Mouse (Mus musculus) megakaryocyte, embryonic 14.5 days (primary cell): ENCODE data around the gene Dctn2. TPM values are rescaled to one million over a fixed set of nuclear protein-coding genes. Genes with fewer than 3 reads are reported as not detected.

Experiments used
- H3K27me3 ChIP-seq: replicated peaks from 2 replicates; pipeline ENCODE3; 2012; ENCODE audit warnings: inconsistent platforms
- H3K36me3 ChIP-seq: replicated peaks from 2 replicates; pipeline ENCODE3; 2012; ENCODE audit warnings: low read length, inconsistent platforms, mixed read lengths
- H3K4me1 ChIP-seq: 2 replicates; pipeline ENCODE4 v1.6.1; 2012; ENCODE audit warnings: inconsistent platforms
- H3K4me3 ChIP-seq: replicated peaks from 2 replicates; pipeline ENCODE3; 2012; ENCODE audit warnings: moderate library complexity, mild to moderate bottlenecking, inconsistent platforms
- H3K9me3 ChIP-seq: 2 replicates; pipeline ENCODE4 v1.6.1; 2012; ENCODE audit warnings: inconsistent platforms
- FLI1 ChIP-seq: IDR thresholded peaks from 2 replicates; pipeline ENCODE4 v1.6.1; 2012; ENCODE audit warnings: low read length, inconsistent platforms, mixed read lengths
- GATA1 ChIP-seq: IDR thresholded peaks from 3 replicates; pipeline ENCODE4 v1.6.1; 2012; ENCODE audit warnings: mixed read lengths, low read length, inconsistent platforms, borderline replicate concordance
- polyA plus RNA-seq: library from polyadenylated mRNA; stranded (reverse); fragments of >175 nt; gene quantifications from 2 replicates; pipeline ENCODE4 v1.2.3, GENCODE M21; 2012; ENCODE audit warnings: low replicate concordance; ENCODE audit not compliant: insufficient read depth

Gene Dctn2
- polyA plus RNA-seq, 1 experiment: 219 TPM

GRCm38 (mm10) chr10:127322669-127323068 lies 56.5 kb downstream of the Dctn2 start:
- H3K4me1 ChIP-seq: peaks cover 83% of the 10 kb centered on the region
- peaks cover 5% of the 10 kb centered on the region for H3K36me3 ChIP-seq
- no peaks in the 10 kb centered on the region for H3K9me3 ChIP-seq
- peaks cover 17% of the 10 kb centered on the region for H3K27me3 ChIP-seq
- TF ChIP-seq GATA1 (no peak), FLI1 (no peak)
- peak overlapping the region; percentile 85 for H3K4me3 ChIP-seq

DNA sequence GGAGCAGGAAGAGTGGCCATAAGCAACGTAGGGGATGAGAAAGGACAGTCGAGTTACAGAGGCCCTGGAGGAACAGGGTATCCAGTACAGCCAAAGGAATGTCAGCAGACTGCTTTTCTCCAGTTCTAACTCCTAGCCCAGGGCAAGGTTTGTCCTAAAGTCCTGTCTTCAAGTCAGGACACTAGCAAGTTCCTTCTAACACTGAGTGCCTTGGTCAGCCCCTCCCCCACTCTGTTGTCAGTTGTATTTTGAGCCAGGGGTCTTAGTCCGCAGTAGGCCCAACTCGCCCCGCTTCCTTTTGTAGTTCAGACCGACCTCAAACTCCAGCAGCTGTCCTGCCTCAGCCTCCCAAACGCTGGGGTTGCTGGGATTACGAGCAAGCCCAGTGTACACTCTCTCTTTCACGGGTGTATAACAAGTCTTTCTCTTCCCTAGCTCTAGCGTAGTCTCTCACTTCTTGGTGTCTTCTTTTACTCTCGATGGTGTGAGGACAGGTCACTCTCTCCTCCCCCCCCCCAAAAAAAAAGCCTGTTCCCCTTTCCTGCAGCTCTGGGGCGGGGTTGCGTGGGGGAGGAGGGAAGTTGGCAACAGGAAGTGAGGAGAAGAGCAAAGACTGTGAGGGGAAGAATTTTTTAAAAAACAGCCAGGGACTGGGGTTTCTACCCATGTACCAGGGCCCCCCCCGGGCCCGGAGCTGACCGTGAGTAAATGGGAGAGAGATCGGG lies 57.1 kb downstream of the Dctn2 start:
- H3K36me3 ChIP-seq: peaks cover 10% of the 10 kb centered on the region
- peak overlapping the region; percentile 85 for H3K4me3 ChIP-seq
- TF ChIP-seq FLI1 (no peak), GATA1 (no peak)
- peaks cover 76% of the 10 kb centered on the region for H3K4me1 ChIP-seq
- H3K27me3 ChIP-seq: peaks cover 17% of the 10 kb centered on the region
- no peaks in the 10 kb centered on the region for H3K9me3 ChIP-seq

GRCm38 (mm10) chr10:127324495-127324894 lies 58.3 kb downstream of the Dctn2 start:
- H3K4me3 ChIP-seq: peak overlapping the region; percentile 85
- no peak for TF ChIP-seq GATA1
- TF ChIP-seq FLI1: no peak
- H3K9me3 ChIP-seq: no peaks in the 10 kb centered on the region
- peaks cover 23% of the 10 kb centered on the region for H3K27me3 ChIP-seq
- peaks cover 76% of the 10 kb centered on the region for H3K4me1 ChIP-seq
- peaks cover 22% of the 10 kb centered on the region for H3K36me3 ChIP-seq

GRCm38 (mm10) chr10:127325454-127326016 lies 59.4 kb downstream of the Dctn2 start:
- H3K9me3 ChIP-seq: no peaks in the 10 kb centered on the region
- H3K4me1 ChIP-seq: peaks cover 74% of the 10 kb centered on the region
- TF ChIP-seq GATA1 (no peak), FLI1 (no peak)
- H3K36me3 ChIP-seq: peaks cover 32% of the 10 kb centered on the region
- H3K27me3 ChIP-seq: peaks cover 26% of the 10 kb centered on the region
- H3K4me3 ChIP-seq: peak overlapping the region; percentile 95

DNA sequence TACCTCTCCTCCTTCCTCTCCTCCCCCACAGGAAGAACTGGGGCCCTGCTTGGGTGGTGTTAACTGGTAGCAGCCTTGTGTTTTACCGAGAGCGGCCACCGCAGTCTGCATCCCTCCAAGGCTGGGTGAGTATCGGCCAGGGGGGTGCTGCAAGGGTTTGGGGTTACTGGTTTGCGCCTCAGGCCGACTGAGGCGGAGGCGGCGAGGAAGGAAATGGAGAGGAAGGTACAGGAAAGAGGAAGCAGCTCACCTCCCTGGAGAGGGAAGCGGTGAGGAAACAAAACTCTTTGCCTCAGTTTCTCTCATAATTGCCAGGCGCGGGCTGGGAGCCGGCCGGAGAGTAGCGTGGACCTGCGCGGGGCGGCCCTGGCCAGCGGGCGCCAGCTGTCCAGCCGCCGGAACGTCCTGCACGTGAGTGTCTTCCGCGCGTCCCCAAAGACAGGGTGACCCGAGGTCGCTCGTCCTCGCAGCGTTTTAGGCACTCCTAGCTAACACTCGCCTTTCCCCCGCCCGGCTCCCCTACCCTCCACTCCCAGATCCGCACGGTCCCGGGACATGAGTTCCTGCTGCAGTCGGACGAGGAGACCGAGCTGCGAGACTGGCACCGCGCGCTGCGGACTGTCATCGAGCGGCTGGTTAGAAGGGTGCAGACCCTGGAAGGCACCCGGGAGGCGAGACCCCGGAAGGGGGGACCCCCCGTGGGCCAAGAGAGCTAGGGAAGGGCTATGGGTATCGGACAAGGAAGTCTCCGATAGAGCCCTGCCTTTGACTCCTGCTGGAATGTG lies 60.0 kb downstream of the Dctn2 start:
- H3K36me3 ChIP-seq: peaks cover 34% of the 10 kb centered on the region
- H3K27me3 ChIP-seq: peaks cover 28% of the 10 kb centered on the region
- H3K4me3 ChIP-seq: peak overlapping the region; percentile 95
- no peaks in the 10 kb centered on the region for H3K9me3 ChIP-seq
- H3K4me1 ChIP-seq: peaks cover 68% of the 10 kb centered on the region
- TF ChIP-seq GATA1 (no peak), FLI1 (no peak)

DNA sequence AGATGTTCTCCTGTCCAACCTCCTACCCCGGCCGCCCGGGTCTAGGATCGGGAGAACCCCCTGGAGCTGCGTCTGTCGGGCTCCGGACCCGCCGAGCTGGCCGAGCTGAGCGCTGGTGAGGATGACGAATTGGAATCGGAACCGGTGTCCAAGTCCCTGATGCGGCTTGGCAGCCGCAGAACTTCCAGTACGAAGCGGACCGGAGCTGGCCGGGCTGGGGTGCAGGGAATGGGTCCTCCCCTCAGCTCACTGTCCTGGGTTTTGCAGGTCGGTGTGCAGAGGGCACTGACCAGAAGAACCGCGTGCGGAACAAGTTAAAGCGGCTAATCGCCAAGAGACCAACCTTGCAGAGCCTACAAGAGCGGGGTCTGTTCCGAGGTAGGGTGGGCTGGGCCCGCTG lies 60.7 kb downstream of the Dctn2 start:
- H3K36me3 ChIP-seq: peaks cover 34% of the 10 kb centered on the region
- H3K4me3 ChIP-seq: peak overlapping the region; percentile 95
- no peak for TF ChIP-seq GATA1
- TF ChIP-seq FLI1: no peak
- H3K9me3 ChIP-seq: no peaks in the 10 kb centered on the region
- peaks cover 29% of the 10 kb centered on the region for H3K27me3 ChIP-seq
- peaks cover 62% of the 10 kb centered on the region for H3K4me1 ChIP-seq

DNA sequence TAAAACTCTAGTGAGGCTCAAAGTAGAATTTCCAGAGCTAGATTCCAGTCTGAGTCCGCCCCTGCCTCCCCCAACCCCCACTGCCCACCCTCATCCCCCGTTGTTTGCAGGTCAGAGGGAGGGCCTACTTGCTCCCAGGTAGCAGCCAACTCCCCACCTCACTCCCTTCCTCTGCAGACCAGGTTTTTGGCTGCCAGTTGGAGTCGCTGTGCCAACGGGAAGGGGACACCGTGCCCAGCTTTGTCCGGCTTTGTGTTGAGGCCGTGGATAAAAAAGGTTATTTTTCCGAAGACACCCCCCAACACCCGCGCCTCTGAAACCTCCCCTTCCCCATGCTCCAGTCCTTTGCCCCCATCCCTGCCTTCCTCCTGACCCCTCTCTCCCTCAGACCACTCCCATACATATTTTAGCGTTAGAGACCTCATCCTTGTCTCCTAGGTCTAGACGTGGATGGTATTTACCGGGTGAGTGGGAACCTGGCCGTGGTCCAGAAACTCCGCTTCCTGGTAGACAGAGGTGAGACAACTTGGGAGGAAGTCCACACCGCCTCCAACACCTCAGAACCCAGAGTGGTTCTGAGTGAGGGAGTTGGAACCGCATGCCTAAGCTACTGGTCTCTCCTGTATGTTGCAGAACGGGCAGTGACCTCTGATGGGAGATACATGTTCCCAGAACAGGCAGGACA lies 61.4 kb downstream of the Dctn2 start:
- peaks cover 58% of the 10 kb centered on the region for H3K4me1 ChIP-seq

GRCm38 (mm10) chr10:127330212-127330611 lies 64.0 kb downstream of the Dctn2 start:
- H3K4me1 ChIP-seq: peaks cover 33% of the 10 kb centered on the region
- peaks cover 5% of the 10 kb centered on the region for H3K9me3 ChIP-seq
- peaks cover 34% of the 10 kb centered on the region for H3K36me3 ChIP-seq
- H3K27me3 ChIP-seq: peaks cover 39% of the 10 kb centered on the region
- TF ChIP-seq GATA1: no peak
- TF ChIP-seq FLI1: no peak
- H3K4me3 ChIP-seq: no peak overlapping the region

More for the DNA sequence above, 61.4 kb downstream of the Dctn2 start:
- Histone ChIP-seq H3K27me3 (peaks cover 34% of the 10 kb centered on the region), H3K9me3 (peaks cover 5% of the 10 kb centered on the region), H3K4me3 (peak overlapping the region; percentile 95), H3K36me3 (peaks cover 34% of the 10 kb centered on the region)
- TF ChIP-seq FLI1 (no peak), GATA1 (no peak)

Other genes with a start within 250 kb of the Dctn2 start
- gene Tsfm, start 235.5 kb upstream of the Dctn2 start, polyA plus RNA-seq: 19.8 and 35.4 TPM in 2 replicates
- 1.9 and 12.1 TPM in 2 replicates for gene Mettl1, start 225.0 kb upstream of the Dctn2 start, polyA plus RNA-seq
- gene Eef1akmt3, start 224.9 kb upstream of the Dctn2 start, polyA plus RNA-seq: 0.08 TPM in 1 of 2 replicates, not detected in the other
- 0.15 TPM in 1 of 2 replicates, not detected in the other for gene Cyp27b1, start 218.1 kb upstream of the Dctn2 start, polyA plus RNA-seq
- gene March9, start 206.2 kb upstream of the Dctn2 start, polyA plus RNA-seq: 1.3 and 3.3 TPM in 2 replicates
- gene Cdk4, start 202.8 kb upstream of the Dctn2 start, polyA plus RNA-seq: 288 and 833 TPM in 2 replicates
- gene Tspan31, start 196.1 kb upstream of the Dctn2 start, polyA plus RNA-seq: 4.8 and 51.5 TPM in 2 replicates
- gene Agap2, start 191.1 kb upstream of the Dctn2 start, polyA plus RNA-seq: 26.5 and 79.5 TPM in 2 replicates
- gene Os9, start 145.2 kb upstream of the Dctn2 start, polyA plus RNA-seq: 140 and 267 TPM in 2 replicates
- 71.2 and 76.1 TPM in 2 replicates for gene B4galnt1, start 101.1 kb upstream of the Dctn2 start, polyA plus RNA-seq
- gene Slc26a10, start 85.7 kb upstream of the Dctn2 start, polyA plus RNA-seq: 0.23 and 0.76 TPM in 2 replicates
- gene Arhgef25, start 76.3 kb upstream of the Dctn2 start, polyA plus RNA-seq: not detected in 2 replicates
- 51.0 and 171 TPM in 2 replicates for gene Dtx3, start 70.6 kb upstream of the Dctn2 start, polyA plus RNA-seq
- 10.4 and 19.6 TPM in 2 replicates for gene Pip4k2c, start 54.8 kb upstream of the Dctn2 start, polyA plus RNA-seq
- gene Kif5a, start 3.0 kb upstream of the Dctn2 start, polyA plus RNA-seq: 6.6 and 11.4 TPM in 2 replicates
- 245 and 640 TPM in 2 replicates for gene Mbd6, start 22.6 kb downstream of the Dctn2 start, polyA plus RNA-seq
- gene Mars, start 45.4 kb downstream of the Dctn2 start, polyA plus RNA-seq: 26.0 and 101 TPM in 2 replicates
- gene Arhgap9, start 55.6 kb downstream of the Dctn2 start, polyA plus RNA-seq: 6.1 and 10.4 TPM in 2 replicates
- gene Gli1, start 75.6 kb downstream of the Dctn2 start, polyA plus RNA-seq: 0.02 TPM in 1 of 2 replicates, not detected in the other
- gene Inhbe, start 88.0 kb downstream of the Dctn2 start, polyA plus RNA-seq: not detected in 2 replicates
- not detected in 2 replicates for gene Inhbc, start 104.1 kb downstream of the Dctn2 start, polyA plus RNA-seq
- gene R3hdm2, start 114.0 kb downstream of the Dctn2 start, polyA plus RNA-seq: 139 and 346 TPM in 2 replicates
- 3.9 TPM in 1 of 2 replicates, not detected in the other for gene Stac3, start 235.3 kb downstream of the Dctn2 start, polyA plus RNA-seq
- gene Ndufa4l2, start 248.6 kb downstream of the Dctn2 start, polyA plus RNA-seq: 0.23 and 5.2 TPM in 2 replicates